Mouse (Mus musculus): ENCODE data around the gene Smok3b.

DNA sequence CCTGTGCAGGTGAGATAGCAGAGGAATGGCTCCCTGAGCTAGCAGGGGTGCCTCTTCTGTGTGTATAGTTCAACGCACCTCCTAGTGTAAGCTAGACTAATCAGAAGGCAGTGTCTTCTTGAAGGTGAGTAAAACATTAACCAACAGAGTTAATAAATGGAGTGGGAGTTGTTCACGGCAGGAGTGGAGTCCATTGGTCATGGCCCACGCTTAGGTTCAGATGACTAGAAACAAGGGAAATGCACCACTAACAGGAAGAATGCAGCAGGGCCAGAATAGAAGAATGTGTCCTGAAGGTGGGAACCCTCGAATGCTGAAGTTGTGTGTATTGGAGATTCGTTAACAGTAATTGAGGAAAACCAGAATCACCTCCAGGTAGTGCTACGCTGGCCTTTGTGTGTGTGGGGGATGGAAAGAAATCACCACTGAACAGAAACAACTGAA is 67.9 kb downstream of the Smok3b start:
- TF ChIP-seq CTCF (IDR thresholded peaks at IDR 0.05; ENCODE audit: extremely low read depth, insufficient read depth, low read length) (no peak), POLR2A (IDR thresholded peaks at IDR 0.05; ENCODE audit: extremely low read depth, insufficient read depth, low read length) (no peak)
